Mouse (Mus musculus) telencephalon, adult 2 months (tissue): ENCODE results near the gene C530008M17Rik.

Source experiments
- DNase-seq: peaks from one replicate; pipeline ENCODE4 v3.0.0-alpha.2; 2011; ENCODE audit warnings: low read depth, low spot score

The C530008M17Rik gene

GRCm38 (mm10) chr5:76832529-76833210 is 176.4 kb downstream of the C530008M17Rik start:
- no peak for DNase-seq

- peak; percentile 64 for DNase-seq
Measured at GRCm38 (mm10) chr5:76837018-76837417, 180.7 kb downstream of the C530008M17Rik start.

- DNase-seq: no peak
Measured at GRCm38 (mm10) chr5:76839786-76840185, 183.5 kb downstream of the C530008M17Rik start.

GRCm38 (mm10) chr5:76841859-76842258 is 185.5 kb downstream of the C530008M17Rik start:
- DNase-seq: no peak

- no peak for DNase-seq
Measured at GRCm38 (mm10) chr5:76843448-76843847, 187.1 kb downstream of the C530008M17Rik start.

GRCm38 (mm10) chr5:76843851-76844419 is 187.6 kb downstream of the C530008M17Rik start:
- no peak for DNase-seq

- DNase-seq: no peak
Measured at GRCm38 (mm10) chr5:76844618-76845186, 188.4 kb downstream of the C530008M17Rik start.

- no peak for DNase-seq
Measured at GRCm38 (mm10) chr5:76847106-76847505, 190.8 kb downstream of the C530008M17Rik start.

GRCm38 (mm10) chr5:76851316-76851715 is 195.0 kb downstream of the C530008M17Rik start:
- DNase-seq: no peak

- no peak for DNase-seq
Measured at GRCm38 (mm10) chr5:76853549-76853948, 197.2 kb downstream of the C530008M17Rik start.

GRCm38 (mm10) chr5:76855829-76856600 is 199.7 kb downstream of the C530008M17Rik start:
- no peak for DNase-seq

- no peak for DNase-seq
Measured at GRCm38 (mm10) chr5:76857103-76858015, 201.0 kb downstream of the C530008M17Rik start.

- DNase-seq: no peak
Measured at GRCm38 (mm10) chr5:76858444-76858843, 202.1 kb downstream of the C530008M17Rik start.

GRCm38 (mm10) chr5:76866819-76867218 is 210.5 kb downstream of the C530008M17Rik start:
- no peak for DNase-seq

- peak; percentile 22 for DNase-seq
Measured at GRCm38 (mm10) chr5:76868693-76869286, 212.5 kb downstream of the C530008M17Rik start.

- no peak for DNase-seq
Measured at GRCm38 (mm10) chr5:76869553-76869952, 213.2 kb downstream of the C530008M17Rik start.

GRCm38 (mm10) chr5:76876106-76876758 is 219.9 kb downstream of the C530008M17Rik start:
- no peak for DNase-seq

- no peak for DNase-seq
Measured at GRCm38 (mm10) chr5:76884107-76884506, 227.8 kb downstream of the C530008M17Rik start.

- no peak for DNase-seq
Measured at GRCm38 (mm10) chr5:76887011-76887410, 230.7 kb downstream of the C530008M17Rik start.

GRCm38 (mm10) chr5:76892608-76893007 is 236.3 kb downstream of the C530008M17Rik start:
- DNase-seq: no peak
